Mouse (Mus musculus) heart, postnatal 0 days (tissue): ENCODE results near the gene Slc6a1. TPM values are rescaled to one million over a fixed set of nuclear protein-coding genes. Genes with fewer than 3 reads are reported as not detected.

Experiments
- ATAC-seq: fragments of 200-750 bp; cut with Nextera tagmentation; 2 replicates; pipeline ENCODE4 v1.8.0; 2017; ENCODE audit warnings: low read depth, moderate number of reproducible peaks, moderate library complexity; ENCODE audit not compliant: insufficient read depth
- DNase-seq: peaks from one replicate; pipeline ENCODE4 v3.0.0-alpha.2; 2016; ENCODE audit warnings: low spot score
- H3K27ac ChIP-seq: fragments of 300-500 bp; sonication (generic); 2 replicates; pipeline ENCODE4 v1.5.1; 2014; ENCODE audit warnings: low read depth, mild to moderate bottlenecking
- H3K27me3 ChIP-seq: fragments of 300-500 bp; sonication (generic); 2 replicates; pipeline ENCODE4 v1.6.1; 2014; ENCODE audit warnings: low read length, mixed read lengths; ENCODE audit not compliant: control insufficient read depth, insufficient read depth
- H3K36me3 ChIP-seq: fragments of 300-500 bp; sonication (generic); replicated peaks from 2 replicates; pipeline ENCODE4 v1.6.1; 2014; ENCODE audit warnings: low read length, mixed read lengths; ENCODE audit not compliant: control insufficient read depth, insufficient read depth
- H3K4me1 ChIP-seq: fragments of 300-500 bp; sonication (generic); 2 replicates; pipeline ENCODE4 v1.6.1; 2014; ENCODE audit warnings: antibody characterized with exemption; ENCODE audit not compliant: control insufficient read depth, insufficient read depth
- H3K4me2 ChIP-seq: fragments of 300-500 bp; sonication (generic); 2 replicates; pipeline ENCODE4 v1.6.1; 2014; ENCODE audit warnings: low read depth, mild to moderate bottlenecking, low read length, moderate library complexity
- H3K4me3 ChIP-seq: fragments of 300-500 bp; sonication (generic); 2 replicates; pipeline ENCODE4 v1.5.1; 2014; ENCODE audit warnings: low read depth, low read length
- H3K9ac ChIP-seq: fragments of 300-500 bp; sonication (generic); replicated peaks from 2 replicates; pipeline ENCODE4 v1.6.1; 2014; ENCODE audit warnings: low read depth, low read length, mixed read lengths
- H3K9me3 ChIP-seq: fragments of 300-500 bp; sonication (generic); replicated peaks from 2 replicates; pipeline ENCODE4 v1.6.1; 2016; ENCODE audit warnings: low read length; ENCODE audit not compliant: control insufficient read depth
- CTCF ChIP-seq: IDR thresholded peaks from 2 replicates; pipeline ENCODE4 v1.5.1; 2016; ENCODE audit warnings: antibody characterized with exemption, control low read depth, low read depth
- EP300 ChIP-seq: IDR thresholded peaks from 2 replicates; pipeline ENCODE4 v1.6.1; 2016; ENCODE audit warnings: antibody characterized with exemption, low read depth
- WGBS: fragments of 180-500 bp; shearing (Covaris S2); extraction: QIAGEN DNeasy Blood & Tissue Kit; methylation state at CpG from one replicate; pipeline ENCODE4 v1.1.7; 2014; 5-methylcytosine and 5-hydroxymethylcytosine counted together
- polyA plus RNA-seq: library from polyadenylated mRNA; unstranded; fragments of >200 nt; fragmentation: Nextera tagmentation; extraction: Ambion mirVana; gene quantifications from 2 replicates; pipeline ENCODE4 v1.2.1, GENCODE M21; 2015
- total RNA-seq: library from RNA; depleted of rRNA; stranded (reverse); fragments of >200 nt; gene quantifications from 2 replicates; pipeline ENCODE4 v1.2.3, GENCODE M21; 2014; ENCODE audit warnings: low replicate concordance; rRNA removed

Gene Slc6a1
- total and polyA plus RNA-seq, 2 experiments from 2014 or later: 0.34 TPM; not detected in 1

DNA sequence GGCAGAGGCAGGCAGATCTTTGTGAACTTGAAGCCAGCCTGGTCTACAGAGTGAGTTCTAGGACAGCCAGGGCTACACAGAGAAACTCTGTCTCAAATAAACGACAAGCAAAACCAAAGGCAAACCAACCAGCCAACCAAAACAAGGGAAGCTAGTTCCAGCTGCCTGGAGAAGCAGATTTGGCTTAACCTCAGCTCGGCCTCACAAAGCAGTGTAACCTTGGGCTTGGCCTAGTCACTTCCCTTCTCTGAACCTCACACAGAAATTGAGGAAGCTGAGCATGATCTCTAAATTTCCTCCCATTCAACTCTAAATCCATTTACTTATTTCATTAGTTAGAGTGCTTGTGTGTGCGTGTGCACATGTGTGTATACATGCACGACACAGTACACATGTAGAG lies 79.9 kb downstream of the Slc6a1 start:
- Histone ChIP-seq H3K27me3 (no peaks in the 10 kb centered on the region), H3K27ac (no peak overlapping the region), H3K4me2 (no peak overlapping the region), H3K9me3 (no peaks in the 10 kb centered on the region), H3K9ac (no peak overlapping the region), H3K4me1 (peaks cover 4% of the 10 kb centered on the region; the same call in 1 of the 2 replicates), H3K4me3 (no peak overlapping the region), H3K36me3 (no peaks in the 10 kb centered on the region)
- TF ChIP-seq EP300 (no peak), CTCF (no peak)
- no peak for DNase-seq
- no peak for ATAC-seq
- 60% methylated on average over 4 of the region's 4 CpGs for WGBS

DNA sequence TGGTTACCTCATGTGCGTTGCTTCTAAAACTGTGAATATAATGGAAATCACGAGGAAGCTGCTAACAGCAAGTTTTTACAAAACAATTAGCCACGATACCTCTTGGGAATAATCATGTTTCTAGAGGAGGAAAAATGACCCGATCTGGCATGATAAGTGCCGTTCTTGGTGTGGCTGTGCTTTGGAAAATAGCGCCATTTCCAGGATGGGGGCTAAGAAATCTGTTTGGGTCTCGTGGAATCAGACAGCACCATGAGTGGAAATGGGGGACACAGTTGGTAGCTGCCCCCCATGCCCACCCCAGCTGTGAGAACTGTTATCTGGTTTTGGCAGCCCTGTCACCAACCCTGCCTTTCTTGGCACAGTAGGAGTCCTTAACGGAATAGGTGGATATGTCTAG lies 81.3 kb downstream of the Slc6a1 start:
- no peak for TF ChIP-seq EP300
- no peak for TF ChIP-seq CTCF
- no peak for DNase-seq
- Histone ChIP-seq H3K4me1 (no peaks in the 10 kb centered on the region), H3K27me3 (no peaks in the 10 kb centered on the region), H3K9me3 (no peaks in the 10 kb centered on the region), H3K4me3 (no peak overlapping the region), H3K36me3 (no peaks in the 10 kb centered on the region), H3K4me2 (no peak overlapping the region), H3K9ac (no peak overlapping the region), H3K27ac (no peak overlapping the region)
- WGBS: 74% methylated on average over 8 of the region's 8 CpGs
- no peak for ATAC-seq

DNA sequence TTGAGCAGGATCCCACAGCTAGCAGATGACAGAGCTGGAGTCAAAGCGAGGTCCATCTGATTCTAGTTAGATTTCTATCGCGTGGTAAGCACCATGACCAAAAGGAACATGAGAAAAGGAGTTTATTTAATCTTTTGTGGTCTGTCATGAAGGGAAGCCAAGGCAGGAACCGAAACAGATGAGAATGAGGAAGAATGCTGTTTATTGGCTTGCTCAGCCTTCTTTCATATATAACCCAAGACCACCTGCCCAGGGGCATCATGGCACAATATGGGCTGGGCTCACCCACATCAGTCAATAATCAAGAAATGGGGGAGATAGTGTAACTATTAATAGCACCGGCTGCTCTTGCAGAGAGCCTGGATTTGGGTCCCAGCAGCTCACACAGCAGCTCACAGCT lies 82.3 kb downstream of the Slc6a1 start:
- no peaks in the 10 kb centered on the region for H3K36me3 ChIP-seq
- no peak overlapping the region for H3K9ac ChIP-seq
- H3K4me3 ChIP-seq: no peak overlapping the region
- ATAC-seq (no peak), DNase-seq (no peak)
- no peak overlapping the region for H3K27ac ChIP-seq
- TF ChIP-seq EP300: no peak
- no peaks in the 10 kb centered on the region for H3K27me3 ChIP-seq
- H3K4me1 ChIP-seq: no peaks in the 10 kb centered on the region
- no peaks in the 10 kb centered on the region for H3K9me3 ChIP-seq
- 69% methylated on average over 5 of the region's 5 CpGs for WGBS
- H3K4me2 ChIP-seq: no peak overlapping the region

DNA sequence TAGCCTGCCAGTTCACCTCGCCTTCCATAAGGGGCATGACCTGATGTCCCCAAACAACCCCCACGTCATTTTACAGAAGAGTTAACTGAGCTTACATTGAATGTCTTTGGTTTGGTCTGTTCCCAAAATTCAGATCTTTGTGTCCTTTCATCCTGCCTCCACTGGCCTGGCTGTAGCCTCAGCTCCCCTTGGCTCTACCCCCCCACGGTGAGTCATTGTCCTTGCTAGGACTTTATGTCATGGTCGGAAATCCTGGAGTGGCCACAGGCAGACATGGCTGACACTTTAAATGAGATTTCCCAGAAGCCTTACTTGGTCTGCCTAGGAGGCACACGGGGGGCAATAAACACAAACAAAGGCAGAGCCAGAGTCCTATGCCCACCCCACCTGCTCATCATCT lies 83.8 kb downstream of the Slc6a1 start:
- 58% methylated on average over 5 of the region's 5 CpGs for WGBS
- Histone ChIP-seq H3K27ac (no peak overlapping the region), H3K4me1 (no peaks in the 10 kb centered on the region), H3K9me3 (no peaks in the 10 kb centered on the region), H3K9ac (no peak overlapping the region), H3K27me3 (no peaks in the 10 kb centered on the region), H3K36me3 (no peaks in the 10 kb centered on the region), H3K4me3 (no peak overlapping the region), H3K4me2 (no peak overlapping the region)
- TF ChIP-seq EP300: no peak
- TF ChIP-seq CTCF: no peak
- ATAC-seq (no peak), DNase-seq (no peak)

Other genes with a start within 250 kb of the Slc6a1 start
- 0.08 TPM in 1 of 2 replicates, not detected in the other for gene Atp2b2, start 240.0 kb upstream of the Slc6a1 start, total RNA-seq
- gene Atp2b2, start 240.0 kb upstream of the Slc6a1 start, polyA plus RNA-seq: 0.03 and 0.07 TPM in 2 replicates
- not detected in 2 replicates for gene Slc6a11, start 151.4 kb upstream of the Slc6a1 start, total RNA-seq
- gene Slc6a11, start 151.4 kb upstream of the Slc6a1 start, polyA plus RNA-seq: not detected in 2 replicates
- gene Hrh1, start 115.3 kb downstream of the Slc6a1 start, total RNA-seq: not detected in 2 replicates
- gene Hrh1, start 115.3 kb downstream of the Slc6a1 start, polyA plus RNA-seq: 0.04 TPM in 1 of 2 replicates, not detected in the other